1 mouse cellular context compared by ENCODE assay signal in the genomic region with DNA sequence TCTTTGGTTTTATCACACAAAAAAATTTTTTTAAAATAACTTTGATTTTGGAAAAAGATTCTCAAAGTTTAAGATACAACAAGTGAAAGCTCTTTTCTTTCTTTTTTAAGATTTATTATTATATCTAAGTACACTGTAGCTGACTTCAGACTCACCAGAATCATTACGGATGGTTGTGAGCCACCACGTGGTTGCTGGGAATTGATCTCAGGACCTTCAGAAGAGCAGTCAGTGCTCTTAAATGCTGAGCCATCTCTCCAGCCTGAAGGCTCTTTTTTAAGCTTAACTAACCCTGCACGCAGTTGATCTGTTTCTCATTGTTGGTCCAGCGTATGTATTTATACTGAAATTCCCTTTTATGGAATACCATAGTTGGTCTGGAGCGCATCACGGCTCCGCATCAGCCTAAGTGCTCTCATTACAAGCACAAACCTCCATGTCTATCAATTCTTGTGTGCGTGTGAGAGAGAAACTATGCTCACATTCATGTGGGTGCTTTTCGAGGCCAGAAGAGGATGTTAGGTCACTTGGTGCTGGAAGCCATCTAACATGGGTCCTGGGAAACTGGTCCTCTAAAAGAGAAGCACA.
TF ChIP-seq lines count a peak whose summit lies in the region.

No protein-coding gene starts in this region.

TF ChIP-seq in CH12.LX, 34 proteins besides CTCF, POLR2A, EP300 and RAD21:
- TF ChIP-seq MXI1 (IDR thresholded peaks at IDR 0.05; ENCODE audit: low read depth, low read length) (peak; percentile 64; the same call in 1 of the 2 replicates), JUN (IDR thresholded peaks at IDR 0.05; ENCODE audit: insufficient read depth, low read depth, low read length) (no peak), PAX5 (IDR thresholded peaks at IDR 0.05; ENCODE audit: low read length) (no peak), USF1 (IDR thresholded peaks at IDR 0.05; ENCODE audit: low read depth, low read length) (no peak), MAX (IDR thresholded peaks at IDR 0.05; ENCODE audit: low read length) (peak; percentile 57; the same call in 1 of the 2 replicates), CHD2 (IDR thresholded peaks at IDR 0.05; ENCODE audit: low read length) (no peak), MYC (IDR thresholded peaks at IDR 0.05; ENCODE audit: low read depth, low read length) (peak; percentile 79; the same call in 1 of the 2 replicates), TBP (conservative IDR thresholded peaks at IDR 0.05; ENCODE audit: low read depth, low read length) (no peak), ELF1 (IDR thresholded peaks at IDR 0.05; ENCODE audit: low read depth, low read length) (no peak), GABPA (IDR thresholded peaks at IDR 0.05; ENCODE audit: insufficient replicate concordance, low read depth, low read length) (no peak), RCOR1 (conservative IDR thresholded peaks at IDR 0.05; ENCODE audit: low read depth, low read length) (no peak)
TF ChIP-seq in CH12.LX: peak in this region for 3.
